28 mouse cellular contexts compared by ENCODE assay signal in the genomic region with DNA sequence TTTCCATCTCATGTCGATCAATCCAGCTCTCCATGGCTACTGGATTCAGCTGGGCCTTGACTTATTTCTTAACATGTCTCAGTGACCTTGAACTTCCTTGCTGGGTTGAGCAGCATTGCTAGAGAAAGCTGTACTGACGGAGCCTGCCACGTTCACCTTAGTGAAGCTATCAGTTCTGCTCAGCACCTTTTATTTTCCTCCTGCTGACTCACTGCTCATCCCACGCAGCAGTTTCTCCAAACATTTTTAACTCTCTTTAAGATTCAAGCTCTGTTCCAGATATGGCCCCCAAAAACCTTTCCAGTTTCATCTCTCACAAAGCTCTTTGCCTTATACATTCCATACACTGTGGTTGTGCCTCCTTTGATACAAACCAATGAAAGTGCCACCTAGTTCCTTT.
DNase-seq lines count a peak whose midpoint lies in the region; ATAC-seq lines count a peak whose summit lies in the region.
"Had no signal": no experiment of that assay in that cellular context is flagged by ENCODE, and none has a peak within 500 bp of the region (broad histone marks: within the 10 kb centered on the region; RNA-seq: fewer than 3 reads in every experiment).

No protein-coding gene starts in this region.

- no peaks in the 10 kb centered on the region for H3K36me3 ChIP-seq in liver, embryonic 11.5 days (ENCODE audit: control insufficient read depth, insufficient read depth, low read length)
- H3K36me3 ChIP-seq: forebrain, embryonic 10.5 days; hindbrain, embryonic 15.5 days; kidney, embryonic 15.5 days; midbrain, embryonic 10.5 days; neural tube, embryonic 13.5 days had no signal

- H3K4me2 ChIP-seq in liver, embryonic 11.5 days = no peak overlapping the region
- H3K4me2 ChIP-seq: heart, embryonic 11.5 days; hindbrain, embryonic 15.5 days; kidney, embryonic 15.5 days; neural tube, embryonic 13.5 days had no signal

- peak; percentile 4 for DNase-seq in adrenal gland, adult 8-10 months
- DNase-seq in adrenal gland, adult 18-20 months (ENCODE audit: low spot score in 2 of 2) = no peak
- DNase-seq in right cerebral cortex, adult 18-20 months = peak; percentile 76
- no peak for DNase-seq in right cerebral cortex, postnatal 14 days
- peak; percentile 43 to 61 for DNase-seq in left cerebral cortex, adult 9 months (ENCODE audit: low spot score in 2 of 2)
- DNase-seq in telencephalon, adult 2 months (ENCODE audit: low read depth, low spot score) = peak; percentile 45
- no peak for DNase-seq in kidney, adult 9 months
- DNase-seq in liver, embryonic 11.5 days (ENCODE audit: low spot score) = no peak
- DNase-seq: adrenal gland, postnatal 14 days; cerebellum, adult 11-12 months; cerebellum, postnatal 10 days; forebrain, postnatal 0 days; gastrocnemius, postnatal 14 days; heart, adult 11 months; kidney, postnatal 4 days; liver, postnatal 0 days; thymus, postnatal 25 days had no signal

- WGBS in liver, embryonic 11.5 days = 87% methylated on average over 4 of the region's 4 CpGs

- H3K4me1 ChIP-seq in liver, embryonic 11.5 days (replicated peaks; ENCODE audit: control insufficient read depth, insufficient read depth, low read length) = no peaks in the 10 kb centered on the region
- H3K4me1 ChIP-seq: forebrain, embryonic 10.5 days; hindbrain, embryonic 15.5 days; kidney, embryonic 15.5 days; midbrain, embryonic 10.5 days; neural tube, embryonic 13.5 days had no signal

- no peaks in the 10 kb centered on the region for H3K9me3 ChIP-seq in liver, embryonic 11.5 days (ENCODE audit: control insufficient read depth, low read length)
- H3K9me3 ChIP-seq: forebrain, embryonic 10.5 days; kidney, embryonic 15.5 days; midbrain, embryonic 10.5 days; neural tube, embryonic 13.5 days had no signal

- no peak for ATAC-seq in liver, embryonic 11.5 days (replicated peaks; ENCODE audit: low FRiP score)
- ATAC-seq: CD4-positive, CD25-positive, alpha-beta regulatory T cell, adult 4 months; forebrain, postnatal 0 days; liver, postnatal 0 days; lung, postnatal 0 days; midbrain, embryonic 16.5 days had no signal

- no peak overlapping the region for H3K9ac ChIP-seq in liver, embryonic 11.5 days (ENCODE audit: low read depth, low read length)
- H3K9ac ChIP-seq: forebrain, postnatal 0 days; hindbrain, embryonic 15.5 days; kidney, embryonic 15.5 days; liver, postnatal 0 days; neural tube, embryonic 13.5 days had no signal

- H3K27ac ChIP-seq in liver, embryonic 11.5 days (ENCODE audit: low read depth, low read length) = no peak overlapping the region
- H3K27ac ChIP-seq: forebrain, embryonic 10.5 days; hindbrain, embryonic 15.5 days; kidney, embryonic 15.5 days; macrophage; midbrain, embryonic 10.5 days; neural tube, embryonic 13.5 days had no signal

- H3K4me3 ChIP-seq in liver, embryonic 11.5 days (ENCODE audit: low read depth, low read length) = no peak overlapping the region
- H3K4me3 ChIP-seq: forebrain, embryonic 10.5 days; hindbrain, embryonic 15.5 days; kidney, embryonic 15.5 days; midbrain, embryonic 10.5 days; myocyte; neural tube, embryonic 13.5 days had no signal

- H3K27me3 ChIP-seq in liver, embryonic 11.5 days (replicated peaks; ENCODE audit: control insufficient read depth, insufficient read depth, low read length) = no peaks in the 10 kb centered on the region
- H3K27me3 ChIP-seq: hindbrain, embryonic 15.5 days; kidney, embryonic 15.5 days; neural tube, embryonic 13.5 days had no signal

Comparison
In these comparisons a context has a peak if more than half of its experiments do, and no peak if none do; other contexts are left out.
1. DNase-seq: peak in adrenal gland, adult 8-10 months (single experiment), right cerebral cortex, adult 18-20 months (single experiment), left cerebral cortex, adult 9 months (2 of 2) and telencephalon, adult 2 months (single experiment); none in adrenal gland, adult 18-20 months (0 of 2), right cerebral cortex, postnatal 14 days (single experiment), kidney, adult 9 months (single experiment) and liver, embryonic 11.5 days (single experiment).